Mouse (Mus musculus): ENCODE data around the gene Fgfr2.

- TF ChIP-seq POLR2A (IDR thresholded peaks at IDR 0.05; ENCODE audit: insufficient read length, low read depth) (no peak), SRF (IDR thresholded peaks at IDR 0.05; ENCODE audit: control insufficient read depth, insufficient read length, low read depth) (no peak), MAX (IDR thresholded peaks at IDR 0.05; ENCODE audit: low read depth) (no peak), REST (IDR thresholded peaks at IDR 0.05; ENCODE audit: insufficient read depth, insufficient read length) (no peak), MYOD1 (IDR thresholded peaks at IDR 0.05; ENCODE audit: control insufficient read depth in 1 of 3, insufficient read length in 2 of 3, low read depth in 2 of 3) (no peak), USF1 (IDR thresholded peaks at IDR 0.05; ENCODE audit: low read depth) (no peak), TCF12 (IDR thresholded peaks at IDR 0.05; ENCODE audit: insufficient read depth, poor library complexity, severe bottlenecking) (no peak), MYOG (IDR thresholded peaks at IDR 0.05; ENCODE audit: control insufficient read depth in 1 of 3, insufficient read depth in 1 of 3, insufficient read length in 2 of 3, low read depth in 2 of 3) (no peak), E2F4 (IDR thresholded peaks at IDR 0.05; ENCODE audit: insufficient read depth) (no peak), POLR2AphosphoS2 (IDR thresholded peaks at IDR 0.05; ENCODE audit: insufficient read length, low read depth) (no peak)
These were observed 2454.3 kb downstream of the Fgfr2 start for GRCm38 (mm10) chr7:130668729-130669281.
